Mouse (Mus musculus): ENCODE data around the gene Mapk1. TPM values are rescaled to one million over a fixed set of nuclear protein-coding genes. Genes with fewer than 3 reads are reported as not detected.

The Mapk1 gene
- polyA plus RNA-seq, 1 experiment from 2014 or later: 189 TPM

DNA sequence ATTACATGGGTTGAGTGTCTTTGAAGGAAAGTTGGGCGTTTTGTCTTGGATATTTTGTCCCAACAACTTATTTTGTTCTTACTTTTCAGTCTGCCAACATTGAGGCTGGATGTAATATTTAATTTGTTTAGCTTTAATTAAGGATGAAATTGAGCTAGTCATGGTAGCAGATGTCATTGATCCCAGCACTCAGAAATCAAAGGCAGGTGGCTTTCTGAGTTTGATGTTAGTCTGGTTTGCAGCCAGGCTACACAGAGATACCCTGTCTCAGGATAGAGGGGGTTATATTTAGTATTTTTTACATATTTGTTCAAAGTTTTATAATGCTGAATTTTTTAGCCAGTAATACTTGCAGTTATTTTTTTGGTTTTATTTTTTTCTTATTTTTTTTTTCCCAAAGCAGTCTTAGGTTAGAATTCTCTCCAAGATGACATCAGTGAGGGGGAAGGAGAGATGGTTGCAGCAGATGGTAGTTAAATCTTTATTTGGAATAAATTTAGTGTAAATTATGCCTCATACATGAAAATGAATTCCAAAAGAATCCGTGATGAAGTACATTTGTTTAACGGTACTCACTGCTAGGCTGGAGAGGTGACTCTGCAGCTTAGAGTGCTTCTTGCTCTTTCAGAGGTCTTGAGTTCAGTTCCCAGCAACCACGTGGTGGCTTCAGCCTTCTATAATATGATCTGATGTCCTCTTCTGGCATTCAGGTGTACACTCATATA lies 47.0 kb downstream of the Mapk1 start:
- peaks cover 8% of the 10 kb centered on the region for H3K36me3 ChIP-seq (ENCODE audit: control insufficient read depth, insufficient read depth, low read length)

DNA sequence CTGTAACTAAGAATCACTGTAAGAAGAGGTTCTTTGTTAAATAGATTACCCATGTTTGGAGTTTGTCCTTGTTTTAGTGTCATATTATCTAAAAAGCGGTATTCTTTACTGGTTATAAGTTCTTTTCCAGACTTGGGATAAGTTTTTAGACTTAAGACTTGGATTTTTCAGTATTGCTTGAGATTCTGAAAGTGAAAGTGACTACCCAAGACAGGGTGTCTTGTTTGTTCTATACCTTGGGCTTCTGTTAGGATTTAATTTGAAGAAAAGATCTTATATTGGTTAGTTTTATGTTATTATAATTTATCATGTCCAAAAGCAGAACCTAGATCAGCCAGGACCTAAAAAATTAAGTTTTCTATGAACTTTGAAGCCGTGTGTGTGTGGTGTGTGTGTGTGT lies 50.6 kb downstream of the Mapk1 start:
- ATAC-seq: no peak
- no peaks in the 10 kb centered on the region for H3K9me3 ChIP-seq (replicated peaks; ENCODE audit: control insufficient read depth, low read length, poor library complexity, severe bottlenecking)
- H3K27me3 ChIP-seq (ENCODE audit: control insufficient read depth, insufficient read depth, low read depth, low read length): no peaks in the 10 kb centered on the region
- no peak overlapping the region for H3K27ac ChIP-seq (ENCODE audit: low read length)
- H3K4me3 ChIP-seq (ENCODE audit: low read depth, low read length): no peak overlapping the region
- peaks cover 10% of the 10 kb centered on the region for H3K36me3 ChIP-seq (ENCODE audit: control insufficient read depth, insufficient read depth, low read length)
- H3K4me1 ChIP-seq (ENCODE audit: control insufficient read depth, insufficient read depth, low read length): no peaks in the 10 kb centered on the region
- WGBS: 98% methylated on average over 2 of the region's 2 CpGs
- no peak overlapping the region for H3K4me2 ChIP-seq (ENCODE audit: low read length)
- no peak overlapping the region for H3K9ac ChIP-seq (ENCODE audit: low read depth, low read length)

More for the DNA sequence above, 47.0 kb downstream of the Mapk1 start:
- WGBS: 63% methylated on average over 4 of the region's 4 CpGs
- no peaks in the 10 kb centered on the region for H3K9me3 ChIP-seq (replicated peaks; ENCODE audit: control insufficient read depth, low read length, poor library complexity, severe bottlenecking)
- ATAC-seq: no peak
- H3K27me3 ChIP-seq (ENCODE audit: control insufficient read depth, insufficient read depth, low read depth, low read length): no peaks in the 10 kb centered on the region
- H3K27ac ChIP-seq (ENCODE audit: low read length): no peak overlapping the region
- no peaks in the 10 kb centered on the region for H3K4me1 ChIP-seq (ENCODE audit: control insufficient read depth, insufficient read depth, low read length)
- no peak overlapping the region for H3K4me2 ChIP-seq (ENCODE audit: low read length)
- no peak overlapping the region for H3K4me3 ChIP-seq (ENCODE audit: low read depth, low read length)
- H3K9ac ChIP-seq (ENCODE audit: low read depth, low read length): no peak overlapping the region

DNA sequence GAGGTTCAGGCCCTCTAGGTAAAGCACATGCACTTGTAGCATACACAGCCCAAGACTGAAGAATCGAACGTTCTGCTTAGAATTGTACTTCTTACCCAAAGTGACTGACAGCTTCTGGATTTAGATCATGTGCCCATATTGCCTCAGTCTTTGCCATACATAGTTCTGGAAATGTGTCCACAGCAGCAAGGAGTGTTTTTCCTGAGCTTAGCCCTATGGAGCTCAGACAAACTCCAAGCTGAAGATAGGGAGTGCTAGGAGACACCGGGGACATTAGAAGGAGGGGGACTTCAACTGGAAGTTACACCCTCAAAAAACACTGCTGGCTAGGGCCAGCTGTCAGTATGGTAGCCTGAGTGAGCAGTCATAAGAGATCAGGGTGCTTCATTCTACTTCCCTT lies 57.5 kb downstream of the Mapk1 start:
- H3K4me1 ChIP-seq (ENCODE audit: control insufficient read depth, insufficient read depth, low read length): no peaks in the 10 kb centered on the region
- H3K4me2 ChIP-seq (ENCODE audit: low read length): no peak overlapping the region
- no peak overlapping the region for H3K27ac ChIP-seq (ENCODE audit: low read length)
- no peaks in the 10 kb centered on the region for H3K9me3 ChIP-seq (replicated peaks; ENCODE audit: control insufficient read depth, low read length, poor library complexity, severe bottlenecking)
- no peak overlapping the region for H3K9ac ChIP-seq (ENCODE audit: low read depth, low read length)
- WGBS: 95% methylated on average over 3 of the region's 3 CpGs
- peaks cover 27% of the 10 kb centered on the region for H3K36me3 ChIP-seq (ENCODE audit: control insufficient read depth, insufficient read depth, low read length)
- no peaks in the 10 kb centered on the region for H3K27me3 ChIP-seq (ENCODE audit: control insufficient read depth, insufficient read depth, low read depth, low read length)
- ATAC-seq: no peak
- no peak overlapping the region for H3K4me3 ChIP-seq (ENCODE audit: low read depth, low read length)

DNA sequence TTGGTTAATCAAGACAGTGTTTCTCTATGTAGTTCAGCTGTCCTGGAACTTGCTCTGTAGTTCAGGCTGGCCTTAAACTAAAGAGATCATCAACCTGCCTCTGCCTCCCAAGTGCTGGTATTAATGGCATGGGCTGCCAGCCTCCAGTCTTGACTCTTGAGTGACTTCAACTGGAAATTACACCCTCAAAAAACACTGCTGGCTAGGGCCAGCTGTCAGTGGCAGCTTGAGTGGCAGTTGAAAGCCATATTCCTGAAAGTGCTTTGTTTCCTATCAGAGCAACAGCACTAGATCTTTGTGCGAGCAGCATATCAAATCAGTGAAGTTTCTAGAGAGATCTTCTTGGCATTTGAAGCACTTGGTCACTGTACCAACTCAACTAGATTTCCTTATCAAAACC lies 58.2 kb downstream of the Mapk1 start:
- Histone ChIP-seq H3K27me3 (ENCODE audit: control insufficient read depth, insufficient read depth, low read depth, low read length) (no peaks in the 10 kb centered on the region), H3K9ac (ENCODE audit: low read depth, low read length) (no peak overlapping the region), H3K4me1 (ENCODE audit: control insufficient read depth, insufficient read depth, low read length) (no peaks in the 10 kb centered on the region), H3K36me3 (ENCODE audit: control insufficient read depth, insufficient read depth, low read length) (peaks cover 24% of the 10 kb centered on the region), H3K27ac (ENCODE audit: low read length) (no peak overlapping the region), H3K4me3 (ENCODE audit: low read depth, low read length) (no peak overlapping the region), H3K9me3 (replicated peaks; ENCODE audit: control insufficient read depth, low read length, poor library complexity, severe bottlenecking) (no peaks in the 10 kb centered on the region), H3K4me2 (ENCODE audit: low read length) (no peak overlapping the region)
- 92% methylated on average over 1 of the region's 1 CpGs for WGBS
- no peak for ATAC-seq

DNA sequence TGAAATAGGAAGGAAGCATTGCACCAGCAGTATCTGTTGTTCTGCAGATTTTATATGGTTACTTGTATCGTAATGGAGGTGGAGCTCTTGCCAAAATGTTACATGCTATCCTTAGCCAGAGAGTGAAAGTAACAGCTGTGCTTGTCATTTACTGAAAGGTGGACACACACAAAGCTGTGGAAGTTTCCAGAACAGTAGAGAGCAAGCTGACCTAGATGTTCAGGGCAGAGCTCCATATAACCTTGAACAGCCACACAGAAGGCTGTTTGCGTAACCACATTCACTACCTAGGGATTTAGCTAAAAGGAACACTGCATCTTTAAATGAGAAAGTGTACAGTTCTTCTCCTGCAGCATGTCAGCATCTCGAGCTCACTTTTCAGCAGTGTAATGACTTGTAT lies 61.1 kb downstream of the Mapk1 start:
- no peak overlapping the region for H3K4me2 ChIP-seq (ENCODE audit: low read length)
- H3K4me3 ChIP-seq (ENCODE audit: low read depth, low read length): no peak overlapping the region
- H3K27ac ChIP-seq (ENCODE audit: low read length): no peak overlapping the region
- no peaks in the 10 kb centered on the region for H3K27me3 ChIP-seq (ENCODE audit: control insufficient read depth, insufficient read depth, low read depth, low read length)
- 92% methylated on average over 3 of the region's 3 CpGs for WGBS
- H3K36me3 ChIP-seq (ENCODE audit: control insufficient read depth, insufficient read depth, low read length): peaks cover 26% of the 10 kb centered on the region
- H3K9me3 ChIP-seq (replicated peaks; ENCODE audit: control insufficient read depth, low read length, poor library complexity, severe bottlenecking): no peaks in the 10 kb centered on the region
- ATAC-seq: no peak
- no peak overlapping the region for H3K9ac ChIP-seq (ENCODE audit: low read depth, low read length)
- no peaks in the 10 kb centered on the region for H3K4me1 ChIP-seq (ENCODE audit: control insufficient read depth, insufficient read depth, low read length)

DNA sequence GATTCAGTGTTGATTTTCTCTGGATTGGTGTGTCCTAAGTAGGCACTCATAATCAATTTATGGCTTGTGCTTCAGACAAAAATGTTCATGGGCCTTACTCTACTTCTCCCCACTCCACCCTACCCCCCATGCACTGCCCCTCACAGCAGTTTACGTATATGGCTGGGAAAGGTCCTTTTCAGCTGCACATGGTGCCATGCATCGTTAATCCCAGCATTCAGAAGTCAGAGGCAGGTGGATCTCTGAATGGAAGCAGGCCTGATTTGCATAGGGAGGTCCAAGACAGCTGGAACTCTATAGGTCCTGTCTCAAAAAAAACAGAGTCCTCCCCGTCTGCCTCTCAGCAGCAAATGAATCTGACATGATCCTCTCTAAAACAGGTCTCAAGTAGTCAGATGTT lies 62.1 kb downstream of the Mapk1 start:
- Histone ChIP-seq H3K9me3 (replicated peaks; ENCODE audit: control insufficient read depth, low read length, poor library complexity, severe bottlenecking) (no peaks in the 10 kb centered on the region), H3K4me2 (ENCODE audit: low read length) (no peak overlapping the region), H3K9ac (ENCODE audit: low read depth, low read length) (no peak overlapping the region), H3K27me3 (ENCODE audit: control insufficient read depth, insufficient read depth, low read depth, low read length) (no peaks in the 10 kb centered on the region), H3K4me3 (ENCODE audit: low read depth, low read length) (no peak overlapping the region), H3K27ac (ENCODE audit: low read length) (no peak overlapping the region), H3K36me3 (ENCODE audit: control insufficient read depth, insufficient read depth, low read length) (peaks cover 21% of the 10 kb centered on the region; the same call in 1 of the 2 replicates), H3K4me1 (ENCODE audit: control insufficient read depth, insufficient read depth, low read length) (no peaks in the 10 kb centered on the region)
- 21% methylated on average over 3 of the region's 3 CpGs for WGBS
- no peak for ATAC-seq

DNA sequence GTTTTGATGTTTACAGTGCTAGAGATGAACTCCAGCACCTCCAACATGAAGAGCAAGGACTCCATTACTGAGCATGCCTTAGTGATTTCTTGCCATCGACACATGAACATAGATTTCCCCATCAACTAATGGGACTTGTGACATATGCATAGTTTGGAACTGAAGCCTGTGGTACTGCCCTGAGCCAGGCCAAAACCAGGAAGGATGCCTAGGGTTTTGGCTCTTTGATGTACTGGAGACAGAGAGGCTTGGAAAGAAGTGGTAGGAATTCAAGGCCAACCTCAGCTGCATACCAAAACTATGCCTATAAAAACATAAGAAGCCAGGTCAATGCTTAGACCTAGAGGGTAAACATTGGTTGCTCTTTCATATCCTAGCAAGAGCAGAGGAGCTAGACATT lies 66.7 kb downstream of the Mapk1 start:
- H3K27me3 ChIP-seq (ENCODE audit: control insufficient read depth, insufficient read depth, low read depth, low read length): no peaks in the 10 kb centered on the region
- 100% methylated on average over 1 of the region's 1 CpGs for WGBS
- no peak overlapping the region for H3K27ac ChIP-seq (ENCODE audit: low read length)
- H3K4me1 ChIP-seq (ENCODE audit: control insufficient read depth, insufficient read depth, low read length): no peaks in the 10 kb centered on the region
- no peak overlapping the region for H3K4me2 ChIP-seq (ENCODE audit: low read length)
- H3K4me3 ChIP-seq (ENCODE audit: low read depth, low read length): no peak overlapping the region
- no peaks in the 10 kb centered on the region for H3K9me3 ChIP-seq (replicated peaks; ENCODE audit: control insufficient read depth, low read length, poor library complexity, severe bottlenecking)
- no peak overlapping the region for H3K9ac ChIP-seq (ENCODE audit: low read depth, low read length)
- H3K36me3 ChIP-seq (ENCODE audit: control insufficient read depth, insufficient read depth, low read length): peaks cover 10% of the 10 kb centered on the region; the same call in 1 of the 2 replicates
- ATAC-seq: no peak

GRCm38 (mm10) chr16:17052087-17052486 lies 68.9 kb downstream of the Mapk1 start:
- no peak for ATAC-seq
- H3K9ac ChIP-seq (ENCODE audit: low read depth, low read length): no peak overlapping the region
- peaks cover 7% of the 10 kb centered on the region for H3K4me1 ChIP-seq (ENCODE audit: control insufficient read depth, insufficient read depth, low read length)
- H3K36me3 ChIP-seq (ENCODE audit: control insufficient read depth, insufficient read depth, low read length): peaks cover 10% of the 10 kb centered on the region; the same call in 1 of the 2 replicates
- H3K4me2 ChIP-seq (ENCODE audit: low read length): no peak overlapping the region
- 84% methylated on average over 7 of the region's 7 CpGs for WGBS
- H3K4me3 ChIP-seq (ENCODE audit: low read depth, low read length): no peak overlapping the region
- no peak overlapping the region for H3K27ac ChIP-seq (ENCODE audit: low read length)
- H3K9me3 ChIP-seq (replicated peaks; ENCODE audit: control insufficient read depth, low read length, poor library complexity, severe bottlenecking): no peaks in the 10 kb centered on the region
- H3K27me3 ChIP-seq (ENCODE audit: control insufficient read depth, insufficient read depth, low read depth, low read length): no peaks in the 10 kb centered on the region

- WGBS: 78% methylated on average over 3 of the region's 3 CpGs
- no peak overlapping the region for H3K27ac ChIP-seq (ENCODE audit: low read length)
- no peak overlapping the region for H3K4me3 ChIP-seq (ENCODE audit: low read depth, low read length)
- peaks cover 7% of the 10 kb centered on the region for H3K4me1 ChIP-seq (ENCODE audit: control insufficient read depth, insufficient read depth, low read length)
- H3K9ac ChIP-seq (ENCODE audit: low read depth, low read length): no peak overlapping the region
- no peak for ATAC-seq
- H3K36me3 ChIP-seq (ENCODE audit: control insufficient read depth, insufficient read depth, low read length): 0 out of 2 replicates have a peak, but pooled peaks cover 2% of the 10 kb centered on the region
- no peaks in the 10 kb centered on the region for H3K27me3 ChIP-seq (ENCODE audit: control insufficient read depth, insufficient read depth, low read depth, low read length)
- H3K9me3 ChIP-seq (replicated peaks; ENCODE audit: control insufficient read depth, low read length, poor library complexity, severe bottlenecking): no peaks in the 10 kb centered on the region
- H3K4me2 ChIP-seq (ENCODE audit: low read length): no peak overlapping the region
These were observed 70.7 kb downstream of the Mapk1 start for GRCm38 (mm10) chr16:17053903-17054302.

Data from midbrain, embryonic 16.5 days (tissue).